Mouse (Mus musculus) lung, adult 2 months (tissue): ENCODE data around the gene Trarg1.

ENCODE experiments used
- CTCF ChIP-seq: fragments of 200-500 bp; IDR thresholded peaks from 2 replicates; pipeline ENCODE4 v1.5.1; 2011; ENCODE audit warnings: mild to moderate bottlenecking, low read length, control low read depth; ENCODE audit not compliant: insufficient read depth
- POLR2A ChIP-seq: fragments of 200-500 bp; IDR thresholded peaks from 2 replicates; pipeline ENCODE4 v1.6.1; 2011; ENCODE audit warnings: low read depth, mild to moderate bottlenecking, control low read depth, low read length, borderline replicate concordance; ENCODE audit errors: extremely low read depth

- TF ChIP-seq CTCF (no peak), POLR2A (no peak)
Measured at GRCm38 (mm10) chr11:76652838-76653334, 26.7 kb upstream of the Trarg1 start.
